Mouse (Mus musculus) thymus, adult 2 months (tissue): ENCODE measurements around the gene Rps27l.

Source experiments
- CTCF ChIP-seq: fragments of 200-500 bp; IDR thresholded peaks from 2 replicates; pipeline ENCODE4 v1.5.1; 2012; ENCODE audit warnings: mild to moderate bottlenecking, control low read depth, low read length, moderate library complexity, borderline replicate concordance; ENCODE audit not compliant: control insufficient read depth, poor library complexity, insufficient read depth; ENCODE audit errors: extremely low read depth
- POLR2A ChIP-seq: fragments of 200-500 bp; IDR thresholded peaks from 2 replicates; pipeline ENCODE4 v1.6.1; 2012; ENCODE audit warnings: mild to moderate bottlenecking, low read length, control low read depth, moderate library complexity; ENCODE audit not compliant: control insufficient read depth, poor library complexity, insufficient read depth; ENCODE audit errors: extremely low read depth

DNA sequence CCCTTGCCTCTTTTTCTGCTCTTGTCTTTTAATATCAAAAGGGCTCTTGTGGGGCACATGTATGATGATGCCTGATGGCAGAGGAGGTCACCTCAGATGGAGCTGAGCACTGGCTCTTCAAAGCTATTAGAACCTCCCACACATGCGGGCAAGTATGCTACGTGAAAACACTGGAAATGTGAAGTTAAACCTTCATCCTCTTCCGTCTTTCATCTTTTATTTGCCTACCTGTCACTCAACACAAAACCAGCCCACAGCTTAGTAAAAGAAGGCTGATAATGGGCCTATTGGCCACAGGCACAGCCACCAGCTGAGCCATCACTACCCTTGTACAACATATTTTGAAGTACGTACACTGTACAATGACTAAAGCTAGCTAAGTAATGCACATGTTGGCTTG lies 46.4 kb upstream of the Rps27l start:
- no peak for TF ChIP-seq CTCF
- no peak for TF ChIP-seq POLR2A
